Mouse (Mus musculus) left cerebral cortex, postnatal 4 days (tissue): ENCODE measurements around the gene Arl14. TPM values are rescaled to one million over a fixed set of nuclear protein-coding genes. Genes with fewer than 3 reads are reported as not detected.
A peak's percentile ranks its signal among the peaks of the same experiment; 100 is the strongest.
"Not testable (repeated sequence)": the region's sequence is repeated elsewhere in the genome, so short reads cannot be mapped to it uniquely, and the experiment has no call there.

Source experiments
- DNase-seq: peaks from one replicate; pipeline ENCODE4 v3.0.0-alpha.2; 2022
- intact Hi-C: fragments of 180-260 bp; cut with DNase I; formaldehyde crosslinking; loops from one replicate; pipeline ENCODE4 v1.15.1; 2025
- total RNA-seq, 2 experiments: library from RNA; stranded (reverse); gene quantifications; 2 replicates each; pipeline ENCODE4 v1.2.3; 2021

Arl14 gene
- total RNA-seq, 2 experiments from 2014 or later = not detected

- DNase-seq = peak; percentile 17
- intact Hi-C loops = no loop called here
These were observed 40.9 kb downstream of the Arl14 start for GRCm38 (mm10) chr3:69263010-69263643.

DNA sequence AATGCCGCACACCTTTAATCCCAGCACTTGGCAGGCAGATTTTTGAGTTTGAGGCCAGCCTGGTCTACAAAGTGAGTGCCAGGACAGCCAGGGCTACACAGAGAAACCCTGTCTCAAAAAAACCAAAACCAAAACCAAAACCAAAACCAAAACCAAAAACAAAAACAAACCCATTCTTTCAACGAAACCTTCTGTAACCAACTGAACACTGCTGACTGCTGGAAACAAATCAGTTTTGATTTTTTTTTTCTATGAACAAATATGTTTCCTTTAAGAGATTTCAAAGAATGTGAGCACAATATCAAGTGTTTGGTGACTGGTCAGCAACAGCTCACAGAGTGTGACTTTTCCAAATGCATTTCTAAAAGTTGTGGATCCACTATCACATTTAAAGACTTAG, 42.1 kb downstream of the Arl14 start:
- intact Hi-C loops, DNase-seq: not testable (repeated sequence)

GRCm38 (mm10) chr3:69271812-69272211, 49.6 kb downstream of the Arl14 start:
- no peak for DNase-seq
- intact Hi-C loops = no loop called here

Other genes starting within 250 kb of the Arl14 start
- 10 to 100 TPM in 1 of 2 experiments, 1 to 10 TPM in 1; 9.3 to 10.4 TPM for gene Ift80, start 217.8 kb upstream of the Arl14 start, total RNA-seq
- gene Smc4, start 217.7 kb upstream of the Arl14 start, total RNA-seq = 10 to 100 TPM; 17.9 to 18.2 TPM
- 10 to 100 TPM; 13.9 to 17.1 TPM for gene Trim59, start 177.7 kb upstream of the Arl14 start, total RNA-seq
- 100 to 1,000 TPM in 1 of 2 experiments, 10 to 100 TPM in 1; 85.8 to 101 TPM for gene Kpna4, start 95.3 kb upstream of the Arl14 start, total RNA-seq
- 10 to 100 TPM; 45.9 to 49.2 TPM for gene Ppm1l, start 94.4 kb downstream of the Arl14 start, total RNA-seq